Mouse (Mus musculus): ENCODE results near the gene Cpsf6. TPM values are rescaled to one million over a fixed set of nuclear protein-coding genes. Genes with fewer than 3 reads are reported as not detected.

The Cpsf6 gene
- total RNA-seq, 2 experiments from 2014 or later = 116 to 120 TPM

DNA sequence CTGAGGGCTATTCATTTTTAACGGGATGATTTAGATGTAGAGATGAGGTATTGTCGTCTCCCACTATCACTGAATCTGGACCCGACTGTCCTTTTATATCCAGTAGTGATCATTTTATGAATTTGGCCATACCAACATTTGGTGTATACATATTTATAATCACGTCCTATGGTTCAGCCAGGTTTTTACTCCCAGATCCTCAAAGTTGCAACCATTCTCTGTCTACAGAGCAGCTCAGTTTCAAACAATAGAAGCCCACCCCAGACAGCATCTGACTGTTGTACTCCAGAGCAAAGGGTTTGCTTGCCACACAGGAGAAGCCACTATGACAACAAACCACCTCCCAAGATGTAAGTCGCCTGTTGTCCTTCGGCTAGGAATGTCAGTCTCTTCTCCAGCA is 7.2 kb upstream of the Cpsf6 start:
- no peak for DNase-seq (ENCODE audit: extremely low spot score in 1 of 2, low spot score in 2 of 2)

DNA sequence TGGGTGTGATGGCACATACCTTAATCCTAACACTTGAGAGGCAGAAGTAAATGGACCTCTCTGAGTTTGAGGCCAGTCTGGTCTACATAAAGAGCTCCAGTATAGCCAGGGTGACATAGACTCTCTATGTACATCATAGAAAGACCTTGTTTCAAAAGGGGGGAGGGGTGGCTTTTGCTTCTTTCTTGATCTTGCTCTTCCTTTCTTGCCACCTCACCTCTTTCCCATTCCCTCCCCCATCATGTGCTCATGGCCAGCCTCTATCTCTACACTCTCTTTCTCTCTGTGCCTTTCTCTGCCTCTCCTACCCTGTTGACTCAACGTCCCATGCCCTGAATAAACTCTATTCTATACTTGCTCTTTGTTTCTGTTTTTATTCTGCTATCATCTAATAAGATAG is 6.4 kb upstream of the Cpsf6 start:
- no peak for TF ChIP-seq CTCF (IDR thresholded peaks at IDR 0.05)
- DNase-seq (ENCODE audit: extremely low spot score in 1 of 2, low spot score in 2 of 2) = no peak
- intact Hi-C loops (cut with DNase I) = no loop called here
- H3K4me3 ChIP-seq = no peak overlapping the region
- H3K27ac ChIP-seq = no peak overlapping the region

More for the DNA sequence above, 7.2 kb upstream of the Cpsf6 start:
- TF ChIP-seq CTCF (IDR thresholded peaks at IDR 0.05) = no peak
- no peak overlapping the region for H3K27ac ChIP-seq
- H3K4me3 ChIP-seq = no peak overlapping the region
- intact Hi-C loops (cut with DNase I) = no loop called here

DNA sequence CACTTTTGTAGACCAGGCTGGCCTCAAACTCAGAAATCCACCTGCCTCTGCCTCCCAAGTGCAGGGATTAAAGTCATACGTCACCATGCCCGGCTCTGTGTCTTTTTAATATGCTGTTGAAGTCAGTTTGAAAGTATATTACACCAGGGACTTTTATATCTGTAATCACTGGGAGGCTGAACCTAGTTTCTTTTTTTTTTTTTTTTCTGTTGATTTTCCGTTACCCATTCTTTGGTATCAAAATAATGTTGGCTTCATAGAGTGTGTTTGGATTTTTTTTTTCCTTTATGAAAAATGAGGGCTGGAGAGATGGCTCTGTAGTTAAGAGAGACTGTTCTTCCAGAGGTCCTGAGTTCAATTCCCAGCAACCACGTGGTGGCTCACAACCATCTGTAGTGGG is 5.6 kb upstream of the Cpsf6 start:
- Histone ChIP-seq H3K27ac (no peak overlapping the region), H3K4me3 (no peak overlapping the region)
- TF ChIP-seq CTCF (IDR thresholded peaks at IDR 0.05) = no peak
- intact Hi-C loops (cut with DNase I) = no loop called here
- no peak for DNase-seq (ENCODE audit: extremely low spot score in 1 of 2, low spot score in 2 of 2)

DNA sequence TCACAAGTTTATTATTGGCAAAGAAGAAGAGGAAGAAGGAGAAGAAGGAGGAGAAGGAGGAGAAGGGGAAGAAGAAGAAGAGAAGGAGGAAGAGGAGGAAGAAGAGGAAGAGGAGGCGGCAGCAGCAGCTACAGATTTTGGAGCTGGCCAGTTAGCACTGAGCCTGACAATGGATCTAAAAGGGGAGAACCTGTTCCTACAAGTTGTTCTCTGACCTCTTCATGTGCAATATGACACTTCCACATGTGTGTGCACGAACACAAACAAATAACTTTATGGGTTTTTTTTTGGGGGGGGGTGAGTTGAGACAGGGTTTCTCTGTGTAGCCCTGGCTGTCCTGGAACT is 5.2 kb upstream of the Cpsf6 start:
- intact Hi-C loops (cut with DNase I) = no loop called here
- no peak for DNase-seq (ENCODE audit: extremely low spot score in 1 of 2, low spot score in 2 of 2)
- Histone ChIP-seq H3K4me3 (no peak overlapping the region), H3K27ac (no peak overlapping the region)
- no peak for TF ChIP-seq CTCF (IDR thresholded peaks at IDR 0.05)

DNA sequence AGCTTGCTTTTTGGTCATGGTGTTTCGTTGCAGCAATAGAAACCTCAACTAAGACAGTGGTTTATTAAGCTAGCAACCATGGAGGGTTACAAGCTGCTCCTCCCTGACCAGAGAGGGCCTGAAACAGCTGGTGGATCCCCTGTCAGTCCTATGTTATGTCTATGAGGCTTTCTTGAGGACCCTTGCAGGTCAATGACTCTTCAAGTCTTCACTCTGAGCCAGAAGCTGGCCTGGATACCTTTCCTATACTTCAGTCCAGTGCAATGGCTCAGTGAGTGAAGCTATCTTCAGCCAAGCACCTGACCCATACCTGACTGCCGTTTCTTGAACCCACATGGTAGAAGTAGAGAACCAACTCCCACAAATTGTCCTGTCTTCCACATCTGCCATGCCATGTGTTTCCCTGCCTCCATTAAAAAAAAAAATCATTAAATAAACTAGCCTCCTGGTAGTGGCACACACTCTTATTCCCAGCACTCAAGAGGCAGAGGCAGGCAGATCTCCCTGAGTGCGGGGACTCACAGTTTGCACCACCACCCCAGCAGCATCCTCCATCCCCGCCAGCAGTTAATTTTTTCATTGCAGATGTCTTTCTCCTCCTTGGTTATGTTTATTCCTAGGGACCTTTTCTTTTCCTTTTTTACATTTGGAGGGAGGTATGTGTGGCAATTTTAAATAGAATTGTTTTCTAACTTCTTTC is 4.7 kb upstream of the Cpsf6 start:
- intact Hi-C loops (cut with DNase I) = no loop called here
- no peak for DNase-seq (ENCODE audit: extremely low spot score in 1 of 2, low spot score in 2 of 2)
- TF ChIP-seq CTCF (IDR thresholded peaks at IDR 0.05) = no peak
- Histone ChIP-seq H3K4me3 (no peak overlapping the region), H3K27ac (no peak overlapping the region)

DNA sequence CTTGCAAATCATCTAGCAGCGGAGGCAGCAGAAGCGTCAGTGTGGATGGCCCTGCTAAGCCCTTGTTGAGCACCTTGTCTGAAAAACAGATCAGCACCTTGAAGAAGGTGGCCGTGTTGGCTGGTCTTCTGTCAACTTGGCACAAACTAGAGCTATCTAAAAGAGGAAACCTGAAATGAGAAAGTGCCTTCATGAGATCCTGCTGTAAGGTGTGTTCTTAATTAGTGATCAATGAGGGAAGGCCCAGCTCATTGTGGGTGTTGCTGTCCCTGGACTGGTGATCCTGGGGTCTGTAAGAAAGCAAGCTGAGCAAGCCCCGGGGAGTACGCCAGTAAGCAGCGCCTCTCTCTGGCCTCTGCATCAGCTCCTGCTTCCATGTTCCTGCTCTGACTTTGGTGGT is 4.1 kb upstream of the Cpsf6 start:
- TF ChIP-seq CTCF (IDR thresholded peaks at IDR 0.05) = no peak
- Histone ChIP-seq H3K4me3 (no peak overlapping the region), H3K27ac (no peak overlapping the region)
- DNase-seq (ENCODE audit: extremely low spot score in 1 of 2, low spot score in 2 of 2) = no peak
- intact Hi-C loops (cut with DNase I) = no loop called here

DNA sequence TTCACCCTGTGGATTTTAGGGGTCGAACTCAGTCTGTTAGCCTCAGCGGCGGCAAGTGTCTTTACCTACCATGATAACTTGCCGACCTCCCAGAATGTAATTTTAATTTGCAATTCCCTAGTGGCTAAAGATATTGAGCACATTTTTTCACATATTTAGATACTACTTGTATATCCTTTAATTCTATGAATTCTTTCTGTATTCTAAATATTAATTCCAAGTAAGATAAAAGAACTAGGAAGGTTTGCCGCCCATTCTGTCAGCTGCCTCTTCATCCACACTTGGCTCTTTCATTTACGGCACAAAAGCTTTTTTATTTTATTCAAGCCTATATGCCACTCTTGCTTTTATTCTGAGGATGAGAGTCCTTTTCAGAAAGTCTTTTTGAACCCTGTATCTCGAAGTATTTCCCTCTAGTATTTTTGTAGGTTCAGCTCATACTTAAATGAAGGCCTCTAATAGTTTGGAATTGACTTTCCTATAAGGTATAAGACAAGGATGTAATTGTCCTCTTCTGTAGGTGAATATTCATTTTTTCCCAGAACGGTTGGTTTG is 3.3 kb upstream of the Cpsf6 start:
- no peak for TF ChIP-seq CTCF (IDR thresholded peaks at IDR 0.05)
- no peak overlapping the region for H3K4me3 ChIP-seq
- DNase-seq (ENCODE audit: extremely low spot score in 1 of 2, low spot score in 2 of 2) = no peak
- no peak overlapping the region for H3K27ac ChIP-seq
- intact Hi-C loops (cut with DNase I) = no loop called here

DNA sequence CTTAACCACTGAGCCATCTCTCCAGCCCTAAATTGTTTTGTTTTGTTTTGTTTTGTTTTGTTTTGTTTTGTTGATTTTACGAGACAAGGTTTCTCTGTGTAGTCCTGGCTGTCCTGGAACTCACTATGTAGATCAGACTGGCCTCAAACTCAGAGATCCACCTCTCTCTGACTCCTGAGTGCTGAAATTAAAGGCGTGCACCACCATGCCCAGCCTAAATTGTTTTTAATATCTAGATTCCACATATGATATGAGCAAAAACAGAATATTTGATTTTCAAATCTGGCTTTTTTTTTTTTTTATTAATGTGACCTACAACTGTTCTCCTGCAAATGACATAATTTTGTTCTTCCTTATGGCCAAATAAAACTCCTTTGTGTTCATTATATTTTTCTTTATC is 2.3 kb upstream of the Cpsf6 start:
- Histone ChIP-seq H3K4me3 (no peak overlapping the region), H3K27ac (no peak overlapping the region)
- intact Hi-C loops (cut with DNase I) = no loop called here
- no peak for TF ChIP-seq CTCF (IDR thresholded peaks at IDR 0.05)
- DNase-seq (ENCODE audit: extremely low spot score in 1 of 2, low spot score in 2 of 2) = no peak

DNA sequence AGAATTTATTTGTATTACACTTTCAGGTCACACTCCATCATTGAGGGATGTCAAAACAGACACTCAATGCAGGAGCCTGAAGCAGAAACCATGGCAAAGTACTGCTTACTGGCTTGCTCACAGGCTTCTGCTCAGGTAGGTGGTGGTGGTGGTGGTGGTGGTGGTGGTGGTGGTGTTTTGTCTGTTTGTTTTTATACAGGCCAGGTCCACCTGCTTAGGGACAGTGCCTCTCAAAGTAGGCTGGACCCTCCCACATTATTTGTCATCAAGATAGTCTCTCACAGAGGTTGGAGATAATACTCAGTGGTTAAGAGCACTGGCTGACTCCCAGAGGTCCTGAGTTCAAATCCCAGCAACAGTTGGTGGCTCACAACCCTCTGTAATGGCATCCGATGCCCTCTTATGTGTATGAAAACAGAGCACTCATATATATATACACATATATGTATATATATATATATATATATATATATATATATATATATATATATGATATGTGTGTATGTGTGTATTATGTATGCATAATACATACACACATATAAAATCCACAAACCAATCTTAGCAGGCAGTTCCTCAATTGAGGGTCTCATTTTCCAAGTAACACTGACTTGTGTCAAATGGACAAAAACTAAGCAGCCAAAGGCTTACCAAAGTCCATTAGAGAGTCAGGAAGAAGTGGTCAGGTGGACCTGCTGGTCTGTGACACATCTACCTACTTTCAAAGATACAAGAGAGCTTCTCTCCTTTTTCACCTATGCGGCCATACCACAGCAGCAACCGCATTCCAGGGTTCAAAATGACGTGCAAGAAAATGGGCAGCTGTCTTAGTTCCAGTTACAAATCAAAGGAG is 1.1 kb upstream of the Cpsf6 start:
- no peak overlapping the region for H3K27ac ChIP-seq
- DNase-seq (ENCODE audit: extremely low spot score in 1 of 2, low spot score in 2 of 2) = no peak
- intact Hi-C loops (cut with DNase I) = no loop called here
- TF ChIP-seq CTCF (IDR thresholded peaks at IDR 0.05) = no peak
- no peak overlapping the region for H3K4me3 ChIP-seq

DNA sequence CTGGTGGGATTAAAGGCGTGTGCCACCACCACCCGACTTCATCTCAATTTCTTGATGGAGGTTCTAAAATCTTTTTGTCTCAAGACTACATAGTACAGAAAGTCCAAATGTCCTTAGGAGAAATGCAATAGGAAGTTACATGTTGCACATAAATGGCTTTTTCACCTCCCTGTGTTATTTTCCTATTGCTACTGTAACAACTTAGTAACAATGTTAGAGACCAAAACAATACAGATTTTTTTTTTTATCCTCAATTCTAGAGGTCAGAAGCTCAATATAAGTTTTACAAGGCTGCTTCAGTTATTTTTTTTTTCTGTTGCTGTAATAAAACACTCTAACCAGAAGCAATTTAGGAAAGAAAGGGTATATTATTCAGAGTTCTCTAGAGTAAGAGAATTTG is 374 bp downstream of the Cpsf6 start:
- Histone ChIP-seq H3K27ac (no peak overlapping the region), H3K4me3 (no peak overlapping the region)
- intact Hi-C loops (cut with DNase I) = loop anchor here (1.0 to 10.0 kb wide), 2 partner anchors 158 to 295 kb away; no protein-coding TSS in a partner anchor
- TF ChIP-seq CTCF (IDR thresholded peaks at IDR 0.05) = no peak
- DNase-seq (ENCODE audit: extremely low spot score in 1 of 2, low spot score in 2 of 2) = no peak

DNA sequence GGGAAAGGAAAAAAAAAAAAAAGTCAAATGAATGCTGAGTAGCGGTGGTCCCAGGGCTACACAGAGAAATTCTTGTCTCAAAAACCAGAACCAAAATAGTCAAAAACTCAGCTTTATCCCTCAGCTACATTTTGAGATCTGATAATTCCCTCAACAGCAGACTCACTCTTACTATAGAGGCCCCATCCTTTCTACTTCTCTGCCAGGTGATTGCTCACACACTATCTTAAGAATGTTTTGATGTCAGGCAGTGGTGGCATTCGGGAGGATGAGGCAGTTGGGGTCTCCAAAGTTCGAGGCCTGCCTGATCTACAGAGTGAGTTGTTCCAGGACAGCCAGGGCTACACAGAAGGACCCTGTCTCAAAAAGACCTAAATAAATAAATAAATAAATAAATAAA is 1.2 kb downstream of the Cpsf6 start:
- TF ChIP-seq CTCF (IDR thresholded peaks at IDR 0.05) = no peak
- no peak for DNase-seq (ENCODE audit: extremely low spot score in 1 of 2, low spot score in 2 of 2)
- Histone ChIP-seq H3K4me3 (no peak overlapping the region), H3K27ac (no peak overlapping the region)
- intact Hi-C loops (cut with DNase I) = loop anchor here (1.0 to 10.0 kb wide), 2 partner anchors 157 to 296 kb away; no protein-coding TSS in a partner anchor

DNA sequence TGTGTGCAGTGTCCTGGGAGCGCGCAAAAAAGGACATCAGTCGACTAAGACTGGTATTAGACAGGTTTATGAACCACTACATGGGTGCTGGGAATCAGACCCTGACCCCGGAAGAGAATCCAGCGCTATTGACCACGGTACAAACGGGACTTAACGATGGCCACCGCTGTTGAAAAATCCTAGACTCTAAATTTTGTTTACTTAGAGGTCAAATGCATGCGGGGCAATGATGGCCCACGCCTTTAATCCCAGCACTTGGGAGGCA is 1.6 kb downstream of the Cpsf6 start:
- intact Hi-C loops (cut with DNase I) = loop anchor here (10.0 kb wide), 1 partner anchor 297 kb away; no protein-coding TSS in a partner anchor
- Histone ChIP-seq H3K27ac (no peak overlapping the region), H3K4me3 (no peak overlapping the region)
- TF ChIP-seq CTCF (IDR thresholded peaks at IDR 0.05) = no peak
- DNase-seq (ENCODE audit: extremely low spot score in 1 of 2, low spot score in 2 of 2) = no peak

Data from left cerebral cortex, adult 2 months (tissue).